Mouse (Mus musculus): ENCODE measurements around the gene Cgnl1. TPM values are rescaled to one million over a fixed set of nuclear protein-coding genes. Genes with fewer than 3 reads are reported as not detected.

Cgnl1 gene
- polyA plus RNA-seq, 1 experiment from 2014 or later: 30.9 TPM

- 3% methylated on average over 2 of the region's 2 CpGs for WGBS
- Histone ChIP-seq H3K4me1 (ENCODE audit: insufficient read depth, low read length) (peaks cover 15% of the 10 kb centered on the region; the same call in 1 of the 2 replicates), H3K9ac (replicated peaks; ENCODE audit: low read length) (no peak overlapping the region), H3K27me3 (ENCODE audit: insufficient read depth, low read length) (no peaks in the 10 kb centered on the region), H3K36me3 (ENCODE audit: insufficient read depth, low read length) (no peaks in the 10 kb centered on the region), H3K4me2 (replicated peaks; ENCODE audit: low read depth, low read length) (no peak overlapping the region), H3K4me3 (ENCODE audit: low read length) (no peak overlapping the region), H3K9me3 (ENCODE audit: low read length) (no peaks in the 10 kb centered on the region), H3K27ac (ENCODE audit: low read length) (no peak overlapping the region)
- peak; percentile 59 for ATAC-seq (ENCODE audit: low FRiP score, low TSS enrichment)
Observed at GRCm38 (mm10) chr9:71806422-71806805, 35.0 kb upstream of the Cgnl1 start.

GRCm38 (mm10) chr9:71805646-71806421 lies 34.4 kb upstream of the Cgnl1 start:
- H3K4me3 ChIP-seq (ENCODE audit: low read length): no peak overlapping the region
- H3K27me3 ChIP-seq (ENCODE audit: insufficient read depth, low read length): no peaks in the 10 kb centered on the region
- 49% methylated on average over 6 of the region's 6 CpGs for WGBS
- no peak for ATAC-seq (ENCODE audit: low FRiP score, low TSS enrichment)
- H3K36me3 ChIP-seq (ENCODE audit: insufficient read depth, low read length): no peaks in the 10 kb centered on the region
- H3K9me3 ChIP-seq (ENCODE audit: low read length): no peaks in the 10 kb centered on the region
- H3K9ac ChIP-seq (replicated peaks; ENCODE audit: low read length): no peak overlapping the region
- no peak overlapping the region for H3K4me2 ChIP-seq (replicated peaks; ENCODE audit: low read depth, low read length)
- H3K4me1 ChIP-seq (ENCODE audit: insufficient read depth, low read length): peaks cover 11% of the 10 kb centered on the region; the same call in 1 of the 2 replicates
- no peak overlapping the region for H3K27ac ChIP-seq (ENCODE audit: low read length)

- Histone ChIP-seq H3K27ac (ENCODE audit: low read length) (no peak overlapping the region), H3K9ac (replicated peaks; ENCODE audit: low read length) (no peak overlapping the region), H3K9me3 (ENCODE audit: low read length) (no peaks in the 10 kb centered on the region), H3K4me1 (ENCODE audit: insufficient read depth, low read length) (peaks cover 11% of the 10 kb centered on the region; the same call in 1 of the 2 replicates), H3K36me3 (ENCODE audit: insufficient read depth, low read length) (no peaks in the 10 kb centered on the region), H3K4me2 (replicated peaks; ENCODE audit: low read depth, low read length) (no peak overlapping the region), H3K27me3 (ENCODE audit: insufficient read depth, low read length) (no peaks in the 10 kb centered on the region), H3K4me3 (ENCODE audit: low read length) (no peak overlapping the region)
- ATAC-seq (ENCODE audit: low FRiP score, low TSS enrichment): no peak
- 31% methylated on average over 6 of the region's 6 CpGs for WGBS
Observed at GRCm38 (mm10) chr9:71804116-71804515, 32.7 kb upstream of the Cgnl1 start.

GRCm38 (mm10) chr9:71803281-71803680 lies 31.9 kb upstream of the Cgnl1 start:
- Histone ChIP-seq H3K4me2 (replicated peaks; ENCODE audit: low read depth, low read length) (no peak overlapping the region), H3K27me3 (ENCODE audit: insufficient read depth, low read length) (no peaks in the 10 kb centered on the region), H3K9me3 (ENCODE audit: low read length) (no peaks in the 10 kb centered on the region), H3K27ac (ENCODE audit: low read length) (no peak overlapping the region), H3K36me3 (ENCODE audit: insufficient read depth, low read length) (no peaks in the 10 kb centered on the region), H3K9ac (replicated peaks; ENCODE audit: low read length) (no peak overlapping the region), H3K4me3 (ENCODE audit: low read length) (no peak overlapping the region), H3K4me1 (ENCODE audit: insufficient read depth, low read length) (peaks cover 7% of the 10 kb centered on the region; the same call in 1 of the 2 replicates)
- 51% methylated on average over 7 of the region's 7 CpGs for WGBS
- no peak for ATAC-seq (ENCODE audit: low FRiP score, low TSS enrichment)

GRCm38 (mm10) chr9:71799598-71799997 lies 28.2 kb upstream of the Cgnl1 start:
- Histone ChIP-seq H3K9me3 (ENCODE audit: low read length) (no peaks in the 10 kb centered on the region), H3K9ac (replicated peaks; ENCODE audit: low read length) (no peak overlapping the region), H3K4me3 (ENCODE audit: low read length) (no peak overlapping the region), H3K4me1 (ENCODE audit: insufficient read depth, low read length) (0 out of 2 replicates have a peak, but pooled peaks cover 2% of the 10 kb centered on the region), H3K4me2 (replicated peaks; ENCODE audit: low read depth, low read length) (no peak overlapping the region), H3K27me3 (ENCODE audit: insufficient read depth, low read length) (no peaks in the 10 kb centered on the region), H3K27ac (ENCODE audit: low read length) (no peak overlapping the region), H3K36me3 (ENCODE audit: insufficient read depth, low read length) (no peaks in the 10 kb centered on the region)
- ATAC-seq (ENCODE audit: low FRiP score, low TSS enrichment): no peak
- WGBS: 75% methylated on average over 5 of the region's 5 CpGs

- no peaks in the 10 kb centered on the region for H3K27me3 ChIP-seq (ENCODE audit: insufficient read depth, low read length)
- H3K9me3 ChIP-seq (ENCODE audit: low read length): no peaks in the 10 kb centered on the region
- no peak overlapping the region for H3K9ac ChIP-seq (replicated peaks; ENCODE audit: low read length)
- no peak overlapping the region for H3K27ac ChIP-seq (ENCODE audit: low read length)
- no peak overlapping the region for H3K4me3 ChIP-seq (ENCODE audit: low read length)
- H3K36me3 ChIP-seq (ENCODE audit: insufficient read depth, low read length): no peaks in the 10 kb centered on the region
- H3K4me2 ChIP-seq (replicated peaks; ENCODE audit: low read depth, low read length): no peak overlapping the region
- 0 out of 2 replicates have a peak, but pooled peaks cover 2% of the 10 kb centered on the region for H3K4me1 ChIP-seq (ENCODE audit: insufficient read depth, low read length)
- ATAC-seq (ENCODE audit: low FRiP score, low TSS enrichment): no peak
- WGBS: 76% methylated on average over 5 of the region's 5 CpGs
Observed at GRCm38 (mm10) chr9:71798176-71798575, 26.8 kb upstream of the Cgnl1 start.

- 92% methylated on average over 3 of the region's 3 CpGs for WGBS
- Histone ChIP-seq H3K9ac (replicated peaks; ENCODE audit: low read length) (no peak overlapping the region), H3K9me3 (ENCODE audit: low read length) (peaks cover 3% of the 10 kb centered on the region; the same call in 1 of the 2 replicates), H3K36me3 (ENCODE audit: insufficient read depth, low read length) (no peaks in the 10 kb centered on the region), H3K4me3 (ENCODE audit: low read length) (no peak overlapping the region), H3K4me2 (replicated peaks; ENCODE audit: low read depth, low read length) (no peak overlapping the region), H3K27me3 (ENCODE audit: insufficient read depth, low read length) (no peaks in the 10 kb centered on the region), H3K27ac (ENCODE audit: low read length) (no peak overlapping the region), H3K4me1 (ENCODE audit: insufficient read depth, low read length) (no peaks in the 10 kb centered on the region)
- ATAC-seq (ENCODE audit: low FRiP score, low TSS enrichment): no peak
Observed at GRCm38 (mm10) chr9:71777404-71777803, 6.0 kb upstream of the Cgnl1 start.

- Histone ChIP-seq H3K27me3 (ENCODE audit: insufficient read depth, low read length) (no peaks in the 10 kb centered on the region), H3K4me3 (ENCODE audit: low read length) (no peak overlapping the region), H3K4me2 (replicated peaks; ENCODE audit: low read depth, low read length) (no peak overlapping the region), H3K27ac (ENCODE audit: low read length) (no peak overlapping the region), H3K9ac (replicated peaks; ENCODE audit: low read length) (no peak overlapping the region), H3K36me3 (ENCODE audit: insufficient read depth, low read length) (no peaks in the 10 kb centered on the region), H3K4me1 (ENCODE audit: insufficient read depth, low read length) (peaks cover 5% of the 10 kb centered on the region), H3K9me3 (ENCODE audit: low read length) (peaks cover 3% of the 10 kb centered on the region; the same call in 1 of the 2 replicates)
- no peak for ATAC-seq (ENCODE audit: low FRiP score, low TSS enrichment)
- WGBS: 75% methylated on average over 3 of the region's 3 CpGs
Observed at GRCm38 (mm10) chr9:71776337-71776736, 4.9 kb upstream of the Cgnl1 start.

- H3K4me2 ChIP-seq (replicated peaks; ENCODE audit: low read depth, low read length): no peak overlapping the region
- no peaks in the 10 kb centered on the region for H3K36me3 ChIP-seq (ENCODE audit: insufficient read depth, low read length)
- H3K9ac ChIP-seq (replicated peaks; ENCODE audit: low read length): no peak overlapping the region
- 50% methylated on average over 9 of the region's 9 CpGs for WGBS
- H3K27ac ChIP-seq (ENCODE audit: low read length): no peak overlapping the region
- peaks cover 22% of the 10 kb centered on the region for H3K4me1 ChIP-seq (ENCODE audit: insufficient read depth, low read length)
- peaks cover 3% of the 10 kb centered on the region; the same call in 1 of the 2 replicates for H3K9me3 ChIP-seq (ENCODE audit: low read length)
- no peak overlapping the region for H3K4me3 ChIP-seq (ENCODE audit: low read length)
- no peaks in the 10 kb centered on the region for H3K27me3 ChIP-seq (ENCODE audit: insufficient read depth, low read length)
- no peak for ATAC-seq (ENCODE audit: low FRiP score, low TSS enrichment)
Observed at GRCm38 (mm10) chr9:71773563-71773962, 2.2 kb upstream of the Cgnl1 start.

- WGBS: 78% methylated on average over 5 of the region's 5 CpGs
- no peaks in the 10 kb centered on the region for H3K36me3 ChIP-seq (ENCODE audit: insufficient read depth, low read length)
- no peak overlapping the region for H3K4me2 ChIP-seq (replicated peaks; ENCODE audit: low read depth, low read length)
- no peaks in the 10 kb centered on the region for H3K27me3 ChIP-seq (ENCODE audit: insufficient read depth, low read length)
- H3K4me3 ChIP-seq (ENCODE audit: low read length): no peak overlapping the region
- no peak for ATAC-seq (ENCODE audit: low FRiP score, low TSS enrichment)
- peaks cover 2% of the 10 kb centered on the region; the same call in 1 of the 2 replicates for H3K9me3 ChIP-seq (ENCODE audit: low read length)
- H3K9ac ChIP-seq (replicated peaks; ENCODE audit: low read length): no peak overlapping the region
- peaks cover 33% of the 10 kb centered on the region for H3K4me1 ChIP-seq (ENCODE audit: insufficient read depth, low read length)
- no peak overlapping the region for H3K27ac ChIP-seq (ENCODE audit: low read length)
Observed at GRCm38 (mm10) chr9:71772338-71772737, 936 bp upstream of the Cgnl1 start.

Data from kidney, embryonic 16.5 days (tissue).